In genomic region chr9:42275027-42275760, GRCm38 (mm10) we compare ENCODE assay signal across 10 mouse cellular contexts. TPM values are rescaled to one million over a fixed set of nuclear protein-coding genes. Genes with fewer than 3 reads are reported as not detected.
DNase-seq lines count a peak whose midpoint lies in the region; ATAC-seq and TF ChIP-seq lines count a peak whose summit lies in the region.
"Had no signal": no experiment of that assay in that cellular context is flagged by ENCODE, and none has a peak within 500 bp of the region (broad histone marks: within the 10 kb centered on the region; RNA-seq: fewer than 3 reads in every experiment).

No protein-coding gene starts in this region.

- H3K9ac ChIP-seq in limb, embryonic 14.5 days (ENCODE audit: low read depth, low read length, severe bottlenecking), result no peak overlapping the region
- no peak overlapping the region for H3K9ac ChIP-seq in liver, embryonic 15.5 days
- H3K9ac ChIP-seq: neural tube, embryonic 15.5 days had no signal

- no peak for TF ChIP-seq POLR2A in limb, embryonic 14.5 days (IDR thresholded peaks at IDR 0.05; ENCODE audit: borderline replicate concordance, extremely low read depth, insufficient read depth, insufficient read length)

- H3K27ac ChIP-seq in limb, embryonic 14.5 days (replicated peaks; ENCODE audit: low read depth, low read length), result no peak overlapping the region
- no peak overlapping the region for H3K27ac ChIP-seq in limb, embryonic 10.5 days
- no peak overlapping the region for H3K27ac ChIP-seq in liver, embryonic 15.5 days (replicated peaks)
- H3K27ac ChIP-seq: neural tube, embryonic 15.5 days had no signal

- no peak overlapping the region for H3K4me2 ChIP-seq in limb, embryonic 14.5 days (replicated peaks; ENCODE audit: low read depth, low read length, severe bottlenecking)
- no peak overlapping the region for H3K4me2 ChIP-seq in liver, embryonic 15.5 days
- H3K4me2 ChIP-seq: neural tube, embryonic 15.5 days had no signal

- H3K27me3 ChIP-seq in limb, embryonic 14.5 days (ENCODE audit: control insufficient read depth, insufficient read depth, low read length), result no peaks in the 10 kb centered on the region
- 0 out of 2 replicates have a peak, but pooled peaks cover 5% of the 10 kb centered on the region for H3K27me3 ChIP-seq in limb, embryonic 10.5 days (ENCODE audit: low read depth, poor library complexity, severe bottlenecking)
- no peaks in the 10 kb centered on the region for H3K27me3 ChIP-seq in liver, embryonic 15.5 days
- H3K27me3 ChIP-seq: neural tube, embryonic 15.5 days had no signal

- H3K36me3 ChIP-seq in limb, embryonic 14.5 days (ENCODE audit: control insufficient read depth, insufficient read depth, low read length), result no peaks in the 10 kb centered on the region
- no peaks in the 10 kb centered on the region for H3K36me3 ChIP-seq in limb, embryonic 10.5 days
- no peaks in the 10 kb centered on the region for H3K36me3 ChIP-seq in liver, embryonic 15.5 days (replicated peaks)
- H3K36me3 ChIP-seq: G1E; neural tube, embryonic 15.5 days had no signal

- peak; percentile 27 for DNase-seq in cerebellum, adult 8-10 months
- peak; percentile 44 for DNase-seq in limb, embryonic 14.5 days (ENCODE audit: low spot score)
- DNase-seq in limb, embryonic 10.5 days (ENCODE audit: low spot score), result no peak
- DNase-seq in cerebellum, postnatal 10 days, result peak; percentile 57 to 69
- no peak for DNase-seq in c-Kit-positive CD71-positive TER-119-positive erythroid progenitor cells, embryonic 14.5 days (ENCODE audit: low spot score)
- no peak for DNase-seq in T-cell, adult 2 months (ENCODE audit: low spot score)

- ATAC-seq in cerebellum, adult (ENCODE audit: insufficient number of reproducible peaks, low FRiP score, low TSS enrichment), result no peak
- no peak for ATAC-seq in limb, embryonic 14.5 days (ENCODE audit: low FRiP score, low read depth)
- peak; percentile 69 for ATAC-seq in liver, embryonic 15.5 days (ENCODE audit: insufficient read depth)

- 61% methylated on average over 13 of the region's 13 CpGs for WGBS in limb, embryonic 14.5 days
- 66% methylated on average over 13 of the region's 13 CpGs for WGBS in limb, embryonic 10.5 days
- WGBS in liver, embryonic 15.5 days (ENCODE audit: insufficient replicate concordance), result 43% methylated on average over 13 of the region's 13 CpGs

- no peak overlapping the region for H3K4me3 ChIP-seq in limb, embryonic 14.5 days (replicated peaks; ENCODE audit: low read length)
- no peak overlapping the region for H3K4me3 ChIP-seq in limb, embryonic 10.5 days
- no peak overlapping the region for H3K4me3 ChIP-seq in liver, embryonic 15.5 days (replicated peaks)
- H3K4me3 ChIP-seq: neural tube, embryonic 15.5 days had no signal

- no peaks in the 10 kb centered on the region for H3K4me1 ChIP-seq in limb, embryonic 14.5 days (ENCODE audit: control insufficient read depth, insufficient read depth, low read length)
- no peaks in the 10 kb centered on the region for H3K4me1 ChIP-seq in limb, embryonic 10.5 days
- H3K4me1 ChIP-seq in liver, embryonic 15.5 days (replicated peaks), result peaks cover 8% of the 10 kb centered on the region; the same call in 1 of the 2 replicates
- H3K4me1 ChIP-seq: neural tube, embryonic 15.5 days had no signal

- no peaks in the 10 kb centered on the region for H3K9me3 ChIP-seq in limb, embryonic 14.5 days (ENCODE audit: control insufficient read depth, low read length)
- H3K9me3 ChIP-seq in limb, embryonic 10.5 days (replicated peaks), result no peaks in the 10 kb centered on the region
- no peaks in the 10 kb centered on the region for H3K9me3 ChIP-seq in liver, embryonic 15.5 days (replicated peaks)
- H3K9me3 ChIP-seq: G1E; neural tube, embryonic 15.5 days had no signal

RNA-seq across cellular contexts. Expression of gene Sc5d, which starts 11.1 kb away (rescaled TPM):
- 38.3 and 51.0 TPM in 2 replicates for polyA plus RNA-seq in limb, embryonic 14.5 days (2012; rRNA removed)
- 41.2 and 46.4 TPM in 2 replicates for polyA plus RNA-seq in limb, embryonic 14.5 days (2014; fragmentation: Nextera tagmentation; extraction: Ambion mirVana)
- 56.9 and 63.2 TPM in 2 replicates for polyA plus RNA-seq in limb, embryonic 10.5 days (2016; fragmentation: Nextera tagmentation; extraction: Ambion mirVana)
- 79.8 and 83.8 TPM in 2 replicates for polyA plus RNA-seq in liver, embryonic 15.5 days (2015; fragmentation: Nextera tagmentation; extraction: Ambion mirVana)

Comparison
In these comparisons a context has a peak if more than half of its experiments do, and no peak if none do; other contexts are left out.
1. DNase-seq: peak in cerebellum, adult 8-10 months (single experiment), limb, embryonic 14.5 days (single experiment) and cerebellum, postnatal 10 days (2 of 2); none in limb, embryonic 10.5 days (single experiment), c-Kit-positive CD71-positive TER-119-positive erythroid progenitor cells, embryonic 14.5 days (single experiment) and T-cell, adult 2 months (single experiment).